Mouse (Mus musculus): ENCODE results near the gene Clk2.
"Not testable (repeated sequence)": the region's sequence is repeated elsewhere in the genome, so short reads cannot be mapped to it uniquely, and the experiment has no call there.

Gene Clk2

GRCm38 (mm10) chr3:89159616-89160344, 4.8 kb upstream of the Clk2 start, which contains the start of gene Hcn3:
Gene Hcn3, minus strand, starts transcription at chr3:89160196.
- peak; percentile 71 for DNase-seq (ENCODE audit: low read depth)

- DNase-seq (ENCODE audit: low read depth): not testable (repeated sequence)
These were observed 3.4 kb upstream of the Clk2 start for GRCm38 (mm10) chr3:89161207-89161606.

- no peak for DNase-seq (ENCODE audit: low read depth)
These were observed 2.8 kb upstream of the Clk2 start for GRCm38 (mm10) chr3:89161786-89162185.

GRCm38 (mm10) chr3:89163123-89163522, 1.5 kb upstream of the Clk2 start:
- no peak for DNase-seq (ENCODE audit: low read depth)

- no peak for DNase-seq (ENCODE audit: low read depth)
These were observed 851 bp upstream of the Clk2 start for GRCm38 (mm10) chr3:89163643-89164245.

- no peak for DNase-seq (ENCODE audit: low read depth)
These were observed 774 bp downstream of the Clk2 start for GRCm38 (mm10) chr3:89165268-89165870.

GRCm38 (mm10) chr3:89166945-89167344, 2.4 kb downstream of the Clk2 start:
- no peak for DNase-seq (ENCODE audit: low read depth)

- no peak for DNase-seq (ENCODE audit: low read depth)
These were observed 10.2 kb downstream of the Clk2 start for GRCm38 (mm10) chr3:89174844-89175243.

GRCm38 (mm10) chr3:89175544-89175943, 10.9 kb downstream of the Clk2 start:
- no peak for DNase-seq (ENCODE audit: low read depth)

- DNase-seq (ENCODE audit: low read depth): no peak
These were observed 11.8 kb downstream of the Clk2 start for GRCm38 (mm10) chr3:89176421-89176820.

GRCm38 (mm10) chr3:89177242-89178106, 12.9 kb downstream of the Clk2 start, which contains the start of gene Scamp3:
Gene Scamp3, plus strand, starts transcription at chr3:89177473.
- peak; percentile 96 for DNase-seq (ENCODE audit: low read depth)

GRCm38 (mm10) chr3:89178107-89178385, 13.5 kb downstream of the Clk2 start:
- DNase-seq (ENCODE audit: low read depth): no peak

- DNase-seq (ENCODE audit: low read depth): no peak
These were observed 14.5 kb downstream of the Clk2 start for GRCm38 (mm10) chr3:89179056-89179455.

GRCm38 (mm10) chr3:89181749-89182500, 17.3 kb downstream of the Clk2 start:
- no peak for DNase-seq (ENCODE audit: low read depth)

- DNase-seq (ENCODE audit: low read depth): no peak
These were observed 18.0 kb downstream of the Clk2 start for GRCm38 (mm10) chr3:89182531-89183057.

- no peak for DNase-seq (ENCODE audit: low read depth)
These were observed 18.7 kb downstream of the Clk2 start, which contains the start of gene Fam189b for GRCm38 (mm10) chr3:89183058-89183958. Gene Fam189b, plus strand, starts transcription at chr3:89183143.

GRCm38 (mm10) chr3:89183959-89184315, 19.3 kb downstream of the Clk2 start:
- no peak for DNase-seq (ENCODE audit: low read depth)

- no peak for DNase-seq (ENCODE audit: low read depth)
These were observed 22.6 kb downstream of the Clk2 start for GRCm38 (mm10) chr3:89187197-89187596.

- no peak for DNase-seq (ENCODE audit: low read depth)
These were observed 23.3 kb downstream of the Clk2 start for GRCm38 (mm10) chr3:89187690-89188477.

GRCm38 (mm10) chr3:89188478-89188875, 23.9 kb downstream of the Clk2 start:
- no peak for DNase-seq (ENCODE audit: low read depth)
